Mouse (Mus musculus) testis, adult 2 months (tissue): ENCODE data around the gene Pnmal2. TPM values are rescaled to one million over a fixed set of nuclear protein-coding genes. Genes with fewer than 3 reads are reported as not detected.

Experiments
- H3K27ac ChIP-seq: fragments of 200-500 bp; 2 replicates; pipeline ENCODE4 v1.5.1; 2012; ENCODE audit warnings: low read depth, low read length; ENCODE audit not compliant: control insufficient read depth, insufficient read depth
- H3K27me3 ChIP-seq: fragments of 200-500 bp; 2 replicates; pipeline ENCODE4 v1.6.1; 2012; ENCODE audit warnings: mild to moderate bottlenecking, low read length, moderate library complexity; ENCODE audit not compliant: control insufficient read depth, insufficient read depth
- H3K36me3 ChIP-seq: fragments of 200-500 bp; 2 replicates; pipeline ENCODE4 v1.6.1; 2012; ENCODE audit warnings: mild to moderate bottlenecking, low read length; ENCODE audit not compliant: control insufficient read depth, insufficient read depth
- H3K4me1 ChIP-seq: fragments of 200-500 bp; 2 replicates; pipeline ENCODE4 v1.6.1; 2012; ENCODE audit warnings: low read length; ENCODE audit not compliant: control insufficient read depth, insufficient read depth
- H3K4me3 ChIP-seq: fragments of 200-500 bp; 2 replicates; pipeline ENCODE4 v1.5.1; 2012; ENCODE audit warnings: low read depth, mild to moderate bottlenecking, low read length, moderate library complexity, mixed read lengths; ENCODE audit not compliant: control insufficient read depth
- CTCF ChIP-seq: fragments of 200-500 bp; IDR thresholded peaks from 2 replicates; pipeline ENCODE4 v1.5.1; 2012; ENCODE audit warnings: low read depth, mild to moderate bottlenecking, inconsistent platforms, low read length, moderate library complexity; ENCODE audit not compliant: control insufficient read depth, insufficient read depth, insufficient replicate concordance
- POLR2A ChIP-seq: fragments of 200-500 bp; IDR thresholded peaks from 2 replicates; pipeline ENCODE4 v1.6.1; 2012; ENCODE audit warnings: low read depth, mild to moderate bottlenecking, inconsistent platforms, low read length, moderate library complexity; ENCODE audit not compliant: control insufficient read depth
- polyA plus RNA-seq: library from polyadenylated mRNA; depleted of rRNA; stranded (reverse); fragments of >200 nt; gene quantifications from 2 replicates; pipeline ENCODE4 v1.2.3, GENCODE M21; 2012

Gene Pnmal2
- polyA plus RNA-seq, 1 experiment = 41.6 TPM

DNA sequence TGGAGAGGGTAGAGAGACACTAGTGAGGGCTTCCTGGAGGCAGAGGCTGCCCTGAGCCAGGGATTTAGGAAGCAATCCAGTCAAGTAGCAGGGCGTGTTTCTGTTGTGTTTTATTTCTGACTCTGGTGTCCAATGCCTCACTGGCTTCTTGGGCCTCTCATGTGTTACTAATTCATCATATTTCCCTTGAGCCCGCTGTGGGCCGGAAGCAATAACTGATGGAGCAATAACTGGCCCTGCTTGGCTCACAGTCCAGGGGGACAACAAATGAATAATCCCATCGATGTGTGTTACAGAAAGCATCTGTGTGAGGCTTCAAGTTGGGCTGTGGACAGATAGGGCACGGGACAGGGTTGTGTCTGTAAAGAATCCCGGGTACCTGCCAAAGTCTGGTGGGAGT lies 32.1 kb upstream of the Pnmal2 start:
- H3K4me1 ChIP-seq = peaks cover 2% of the 10 kb centered on the region; the same call in 1 of the 2 replicates
- no peaks in the 10 kb centered on the region for H3K27me3 ChIP-seq
- TF ChIP-seq CTCF (no peak), POLR2A (no peak)
- no peak overlapping the region for H3K4me3 ChIP-seq
- no peak overlapping the region for H3K27ac ChIP-seq
- H3K36me3 ChIP-seq = no peaks in the 10 kb centered on the region; the same call in 1 of the 2 replicates

DNA sequence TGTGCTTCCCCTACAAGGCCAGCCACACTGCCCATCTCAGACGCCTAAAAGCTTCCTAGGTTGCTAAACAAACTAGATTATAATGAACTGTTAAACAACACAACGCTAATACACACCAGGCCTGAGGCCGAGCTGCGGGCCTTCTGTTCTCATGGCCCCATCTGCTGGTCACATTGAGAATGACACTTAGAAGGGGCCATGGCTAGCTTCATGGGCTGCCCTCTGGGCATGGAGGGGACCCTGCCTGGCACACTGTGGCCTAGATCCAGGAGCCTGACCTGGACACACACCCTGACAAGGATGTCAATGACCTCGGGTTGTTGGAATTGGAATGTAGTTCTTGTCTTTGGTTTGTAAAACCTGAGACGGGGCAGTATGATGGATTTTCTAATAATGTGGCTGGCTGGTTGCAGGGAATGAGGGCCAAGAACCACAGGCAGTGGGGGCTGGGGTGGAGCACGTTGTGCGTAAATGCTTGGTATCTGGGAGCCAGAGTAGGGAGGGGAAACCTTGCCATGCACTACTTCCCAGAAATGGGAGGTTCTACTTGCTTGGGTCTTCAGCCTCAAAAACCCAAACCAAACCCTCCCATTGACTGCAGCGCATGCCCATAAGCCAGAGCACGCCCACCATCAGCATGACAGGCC lies 30.6 kb upstream of the Pnmal2 start:
- Histone ChIP-seq H3K27ac (no peak overlapping the region), H3K4me1 (no peaks in the 10 kb centered on the region), H3K36me3 (no peaks in the 10 kb centered on the region; the same call in 1 of the 2 replicates), H3K4me3 (no peak overlapping the region), H3K27me3 (no peaks in the 10 kb centered on the region)
- TF ChIP-seq CTCF (peak; percentile 71), POLR2A (no peak)

DNA sequence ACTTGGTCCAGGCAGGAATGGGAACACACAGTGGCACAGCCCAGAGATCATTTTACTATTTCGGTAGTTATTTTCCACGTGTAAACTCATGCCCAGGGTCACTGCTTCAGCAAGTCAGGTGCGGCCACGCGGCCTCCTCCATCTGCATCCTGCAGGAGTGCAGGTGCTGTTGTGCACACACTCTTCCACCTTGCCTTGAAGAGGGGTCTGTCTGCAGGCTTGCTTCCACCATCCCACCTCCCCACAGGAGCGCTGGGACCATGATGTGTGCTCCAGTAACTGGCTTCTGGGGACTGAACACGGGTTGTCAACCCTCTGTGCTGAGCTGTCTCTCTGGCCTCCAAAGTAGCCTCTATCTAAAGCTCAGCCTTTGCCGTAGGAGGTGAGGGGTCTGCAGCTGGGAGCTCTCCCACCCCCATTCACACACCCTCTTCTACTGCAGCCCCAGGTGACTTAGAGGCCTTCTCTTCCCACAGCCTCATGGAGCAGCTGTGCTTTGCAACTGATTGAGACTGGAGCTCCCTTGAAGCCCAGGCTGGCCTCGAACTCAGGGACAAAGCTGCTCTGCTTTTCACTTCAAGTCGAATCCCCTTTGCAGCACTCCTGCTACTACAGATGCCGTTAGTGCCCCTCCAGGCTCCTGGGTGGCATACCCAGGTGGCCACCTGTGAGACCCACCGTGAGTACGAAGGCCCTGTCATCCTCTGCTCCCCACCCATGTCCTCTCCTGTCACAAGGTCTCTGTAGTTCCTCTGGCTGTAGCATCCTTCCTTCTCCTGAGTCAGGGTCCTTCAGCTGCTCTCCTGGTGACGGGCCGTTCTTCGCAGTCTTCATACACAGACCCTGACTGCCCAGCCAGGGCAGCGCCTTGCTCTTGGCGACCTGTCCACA lies 29.8 kb upstream of the Pnmal2 start:
- Histone ChIP-seq H3K4me3 (no peak overlapping the region), H3K27ac (no peak overlapping the region), H3K4me1 (peaks cover 2% of the 10 kb centered on the region; the same call in 1 of the 2 replicates), H3K27me3 (no peaks in the 10 kb centered on the region), H3K36me3 (no peaks in the 10 kb centered on the region; the same call in 1 of the 2 replicates)
- no peak for TF ChIP-seq POLR2A

DNA sequence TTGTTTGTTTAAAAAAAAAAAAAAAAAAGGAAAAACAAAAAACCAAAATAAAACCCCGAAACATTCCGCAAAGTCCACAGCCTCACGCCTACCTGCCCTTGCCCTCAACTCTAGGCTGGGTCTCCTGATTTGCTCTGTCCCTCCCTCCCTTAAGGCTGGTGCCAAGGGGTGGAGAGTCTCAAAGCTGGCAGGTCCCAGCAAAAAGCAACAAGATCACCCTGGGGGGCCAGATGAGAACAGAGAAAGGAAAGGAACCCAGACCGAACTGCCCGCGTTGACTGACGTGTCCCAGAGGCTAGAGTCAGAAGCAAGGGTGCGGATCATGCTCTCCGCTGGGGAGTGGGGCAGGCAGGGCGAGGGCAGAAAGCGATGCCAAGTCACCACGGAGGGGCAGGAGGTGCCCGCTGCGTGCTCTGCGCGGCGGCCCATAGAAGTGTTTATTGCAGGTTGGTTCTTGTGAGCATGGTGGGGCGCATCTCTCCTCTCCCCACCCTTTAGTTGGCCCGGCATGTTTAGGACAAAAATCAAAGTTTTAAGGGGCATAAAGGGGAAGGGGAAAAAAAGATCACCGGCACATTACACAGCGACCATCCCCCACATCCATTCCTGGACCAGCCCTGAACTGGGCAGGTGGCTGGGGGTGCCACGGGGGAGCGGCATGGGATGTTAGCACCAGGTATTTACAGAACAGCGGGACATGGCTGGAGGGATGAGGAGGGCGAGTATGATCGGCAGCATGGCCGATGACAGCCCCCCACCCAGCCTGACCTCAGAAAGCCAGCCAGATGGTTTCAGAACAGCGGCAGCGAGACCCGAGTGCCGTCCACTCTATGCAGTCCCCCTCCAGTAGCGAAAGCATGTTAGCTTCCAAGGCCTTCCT lies 28.8 kb upstream of the Pnmal2 start:
- H3K4me3 ChIP-seq = no peak overlapping the region
- no peak for TF ChIP-seq CTCF
- no peak for TF ChIP-seq POLR2A
- H3K27ac ChIP-seq = no peak overlapping the region
- H3K4me1 ChIP-seq = peaks cover 7% of the 10 kb centered on the region
- H3K27me3 ChIP-seq = no peaks in the 10 kb centered on the region
- no peaks in the 10 kb centered on the region; the same call in 1 of the 2 replicates for H3K36me3 ChIP-seq

DNA sequence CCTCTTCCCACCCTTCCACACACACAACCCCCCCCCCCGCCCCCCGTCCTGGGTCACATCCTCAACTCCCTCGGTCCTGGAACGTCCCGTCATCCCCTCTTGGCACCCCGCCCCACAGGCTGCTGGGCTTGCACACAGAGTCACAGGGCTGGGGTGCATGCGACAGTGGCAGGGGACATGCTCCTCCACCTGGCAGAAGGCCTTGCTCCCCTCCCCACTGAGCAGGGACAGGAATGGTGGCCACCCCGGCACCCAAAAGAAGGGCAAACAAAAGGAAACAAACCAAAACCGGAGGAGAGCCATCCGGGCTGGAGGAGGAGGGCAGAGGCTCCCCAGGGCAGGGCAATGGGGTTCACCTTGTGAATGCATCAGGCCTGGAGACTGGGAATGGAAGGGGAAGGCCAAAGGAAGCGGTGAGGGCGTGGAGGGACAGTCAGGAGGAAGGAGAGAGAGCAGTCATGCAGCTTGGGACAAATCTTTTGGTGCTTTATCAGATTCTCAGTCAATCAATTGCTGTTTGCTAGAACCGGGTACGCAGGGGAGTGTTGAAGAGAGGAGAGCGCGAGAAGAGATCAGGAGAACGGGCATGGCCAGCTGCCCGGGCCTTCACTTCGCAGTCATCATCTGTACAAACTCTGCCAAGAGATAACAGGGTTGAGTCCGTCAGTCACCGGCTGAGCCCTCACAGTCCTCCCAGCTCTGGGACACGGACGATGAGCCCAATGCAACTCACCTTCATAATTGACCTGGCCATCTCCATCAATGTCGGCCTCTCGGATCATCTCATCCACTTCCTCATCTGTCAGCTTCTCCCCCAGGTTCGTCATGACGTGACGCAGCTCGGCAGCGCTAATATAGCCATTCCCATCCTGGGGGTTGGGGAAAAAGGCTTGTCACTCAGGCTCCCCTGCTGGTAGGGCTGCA lies 27.9 kb upstream of the Pnmal2 start:
- no peaks in the 10 kb centered on the region for H3K27me3 ChIP-seq
- peaks cover 12% of the 10 kb centered on the region for H3K4me1 ChIP-seq
- no peak overlapping the region for H3K4me3 ChIP-seq
- no peak overlapping the region for H3K27ac ChIP-seq
- no peak for TF ChIP-seq CTCF
- TF ChIP-seq POLR2A = no peak
- no peaks in the 10 kb centered on the region; the same call in 1 of the 2 replicates for H3K36me3 ChIP-seq

DNA sequence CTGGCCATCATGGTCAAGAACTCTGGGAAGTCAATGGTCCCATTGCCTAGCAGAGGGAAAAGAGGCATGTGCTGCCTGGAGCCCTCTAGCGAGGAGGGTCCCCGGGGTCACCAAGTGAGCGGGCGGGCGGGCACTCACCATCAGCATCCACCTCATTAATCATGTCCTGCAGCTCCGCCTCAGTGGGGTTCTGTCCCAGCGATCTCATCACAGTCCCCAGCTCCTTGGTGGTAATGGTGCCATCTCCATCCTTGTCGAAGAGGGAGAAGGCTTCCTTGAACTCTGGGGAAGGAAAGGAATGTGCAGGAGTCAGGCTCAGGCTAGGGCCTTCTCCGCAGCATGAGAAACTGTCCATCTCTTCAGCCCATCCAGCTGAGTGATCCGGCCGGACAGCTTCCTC lies 27.0 kb upstream of the Pnmal2 start:
- Histone ChIP-seq H3K4me3 (no peak overlapping the region), H3K27me3 (no peaks in the 10 kb centered on the region), H3K27ac (no peak overlapping the region), H3K36me3 (no peaks in the 10 kb centered on the region; the same call in none of the 2 replicates), H3K4me1 (peaks cover 16% of the 10 kb centered on the region)
- TF ChIP-seq POLR2A = no peak
- TF ChIP-seq CTCF = no peak
